Mouse (Mus musculus) adrenal gland, adult 18-20 months (tissue): Measurements from ENCODE around the gene Aco1. TPM values are rescaled to one million over a fixed set of nuclear protein-coding genes. Genes with fewer than 3 reads are reported as not detected.
"Not testable (repeated sequence)": the region's sequence is repeated elsewhere in the genome, so short reads cannot be mapped to it uniquely, and the experiment has no call there.

Experiments
- DNase-seq, 2 experiments: peaks; one replicate each; pipeline ENCODE4 v3.0.0; 2021 to 2022; ENCODE audit warnings: low spot score in 2 of 2
- long read RNA-seq, 2 experiments: library from polyadenylated mRNA; stranded (forward); transcript quantifications; one replicate each; pipeline ENCODE4 v2.0.0; 2021
- total RNA-seq, 2 experiments: library from RNA; stranded (reverse); gene quantifications; 1 replicate in 1 of 2; 2 replicates in 1 of 2; pipeline ENCODE4 v1.2.3; 2021

The Aco1 gene
- 100 to 1,000 TPM; 108 to 132 TPM for total RNA-seq
- long read RNA-seq, experiment 1, transcript Aco1-201 (21 exons, 3,832 nt) = major isoform, 230 of 263 reads
- long read RNA-seq, experiment 1, partial matches to known transcripts = 16 of 263 reads
- long read RNA-seq, experiment 1, other reads (novel, unspliced or antisense) = 17 of 263 reads
- long read RNA-seq, experiment 2, transcript Aco1-201 (21 exons, 3,832 nt) = major isoform, 453 of 534 reads
- long read RNA-seq, experiment 2, partial matches to known transcripts = 54 of 534 reads
- long read RNA-seq, experiment 2, other reads (novel, unspliced or antisense) = 27 of 534 reads

- DNase-seq = peak; percentile 95 to 96
These were observed at the start of gene Aco1 for GRCm38 (mm10) chr4:40142743-40143532. Aco1 (plus strand) TSS chr4:40143081.

DNA sequence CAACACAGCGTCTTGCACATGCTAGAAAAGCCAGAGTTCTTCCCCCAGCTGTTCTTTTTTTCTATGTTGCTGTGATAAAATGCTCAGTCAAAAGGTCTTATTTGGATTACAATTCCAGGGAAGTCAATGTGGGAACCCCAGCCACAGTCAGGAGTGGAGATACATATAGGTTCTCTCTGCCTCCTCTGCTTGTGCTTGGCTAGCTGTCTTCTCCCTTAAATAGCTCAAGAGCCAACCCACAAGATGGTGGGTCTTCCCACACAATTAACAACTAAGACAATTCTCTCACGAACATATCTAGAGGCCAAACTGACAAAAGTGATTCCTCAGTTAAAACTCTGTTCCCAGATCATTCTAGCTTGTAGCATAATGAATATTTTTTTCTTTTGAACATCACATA lies 47.9 kb upstream of the Aco1 start:
- no peak for DNase-seq

DNA sequence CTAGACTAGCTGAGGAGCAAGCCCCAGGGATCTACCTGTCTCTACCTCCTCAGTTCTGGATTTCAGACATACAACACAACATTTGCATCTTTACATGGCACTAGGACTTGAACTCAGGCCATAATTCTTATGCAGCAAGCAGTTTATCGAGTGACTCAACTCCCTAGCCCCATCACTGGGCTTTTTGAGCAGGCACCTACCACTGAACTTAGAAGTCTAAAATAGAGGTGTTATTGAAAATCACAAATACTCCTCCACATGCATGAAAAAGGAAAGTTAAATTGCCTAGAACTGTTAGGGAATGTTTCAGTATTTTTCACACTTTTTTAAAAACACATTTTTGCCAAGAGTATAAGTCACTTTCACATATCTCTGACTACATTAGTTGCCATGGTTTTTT lies 39.9 kb upstream of the Aco1 start:
- DNase-seq = no peak

DNA sequence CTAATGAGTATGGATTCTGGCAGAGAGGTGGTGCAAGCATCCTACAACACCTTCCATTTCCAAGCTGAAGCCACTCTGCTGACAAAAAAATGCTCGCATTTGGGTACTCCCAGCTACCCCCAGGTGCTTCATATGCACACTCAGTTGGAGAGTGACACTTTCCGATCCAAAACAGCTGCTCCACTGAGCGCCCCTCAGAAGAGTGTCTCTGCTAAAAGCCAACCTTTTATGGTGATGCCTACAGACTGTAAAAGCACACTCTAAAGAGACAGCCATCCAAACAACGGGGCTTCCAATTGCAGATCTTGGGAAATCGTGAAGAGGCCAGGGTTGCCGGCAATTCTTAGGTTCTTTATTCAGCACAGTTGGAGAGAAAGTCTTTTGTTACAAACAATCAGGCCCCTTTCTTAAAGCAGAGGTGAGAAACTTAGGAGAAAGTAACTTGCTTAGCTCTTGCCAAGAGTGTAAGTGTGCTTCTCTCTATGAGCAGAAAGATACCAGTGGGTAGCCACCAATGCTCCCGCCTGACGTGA lies 36.8 kb upstream of the Aco1 start:
- DNase-seq = no peak

GRCm38 (mm10) chr4:40108030-40108429 lies 34.9 kb upstream of the Aco1 start:
- no peak for DNase-seq

- DNase-seq = no peak
These were observed 29.7 kb upstream of the Aco1 start for GRCm38 (mm10) chr4:40113173-40113572.

DNA sequence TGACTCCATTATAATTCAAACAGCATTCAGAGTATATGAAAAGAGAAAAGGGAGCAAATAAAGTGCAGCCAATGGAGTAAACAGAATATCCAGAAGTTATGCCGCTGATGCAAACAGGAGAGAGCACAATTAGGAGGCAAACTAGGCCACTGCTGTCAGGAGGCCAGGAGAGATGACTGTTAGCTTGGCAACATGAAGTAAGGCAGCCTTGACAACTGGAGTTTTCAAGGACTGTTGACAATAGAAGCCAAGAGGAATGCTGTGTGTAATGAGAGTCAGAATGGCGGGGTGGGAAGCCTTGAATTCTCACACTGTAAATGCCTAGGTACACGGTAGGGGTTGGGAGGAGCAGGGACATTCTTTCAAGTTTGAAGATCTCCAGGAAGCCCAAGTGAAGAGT lies 21.7 kb upstream of the Aco1 start:
- DNase-seq = peak in 1 of 2 experiments; percentile 25

- DNase-seq = not testable (repeated sequence)
These were observed 20.6 kb upstream of the Aco1 start for GRCm38 (mm10) chr4:40122291-40122690.

DNA sequence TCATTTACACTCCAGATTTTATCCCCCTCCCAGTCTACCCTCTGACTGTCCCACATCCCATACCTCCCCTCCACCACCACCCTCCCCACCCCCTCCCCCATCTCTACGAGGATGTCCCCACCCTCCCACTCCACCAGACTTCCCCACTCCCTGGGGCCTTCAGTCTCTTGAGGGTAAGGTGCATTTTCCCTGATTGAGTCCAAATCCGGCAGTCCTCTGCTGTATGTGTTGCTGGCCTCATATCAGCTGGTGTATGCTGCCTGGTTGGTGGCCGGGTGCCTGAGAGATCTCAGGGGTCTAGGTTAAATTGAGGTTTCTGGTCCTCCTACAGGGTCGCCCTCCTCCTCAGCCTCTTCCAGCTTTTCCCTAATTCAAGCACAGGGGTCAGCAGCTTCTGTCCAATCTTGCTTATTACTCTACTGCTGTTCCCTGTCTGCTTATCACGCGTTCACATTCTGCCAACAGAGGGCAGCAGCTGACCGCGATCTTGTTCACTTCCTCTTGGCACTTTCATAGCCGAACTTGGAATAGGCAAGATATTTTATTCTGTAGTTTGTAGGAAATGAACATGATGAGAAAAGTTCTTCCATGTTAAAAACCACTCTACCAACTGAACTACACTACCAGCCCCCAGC lies 8.3 kb upstream of the Aco1 start:
- DNase-seq = peak; percentile 77 to 80

GRCm38 (mm10) chr4:40136519-40136918 lies 6.4 kb upstream of the Aco1 start:
- DNase-seq = no peak

- no peak for DNase-seq
These were observed 3.1 kb upstream of the Aco1 start for GRCm38 (mm10) chr4:40139663-40140255.

DNA sequence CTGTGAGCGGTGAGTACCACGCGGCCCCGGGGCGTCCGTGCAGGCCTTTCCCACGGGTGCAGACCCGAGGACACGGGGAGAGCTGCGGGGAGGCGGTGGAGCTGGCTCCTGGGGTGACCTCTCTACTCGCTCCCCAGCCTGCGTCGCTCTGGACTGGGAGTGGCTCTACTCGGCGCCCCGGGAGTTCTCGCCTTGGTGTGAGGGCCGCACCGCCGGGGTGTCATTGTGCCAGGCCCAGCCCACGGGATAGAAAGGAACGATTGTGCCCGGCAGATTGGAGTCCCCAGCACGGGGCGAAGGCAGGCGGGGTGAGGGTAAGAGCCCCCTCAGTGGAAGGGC lies 621 bp downstream of the Aco1 start:
- DNase-seq = no peak

DNA sequence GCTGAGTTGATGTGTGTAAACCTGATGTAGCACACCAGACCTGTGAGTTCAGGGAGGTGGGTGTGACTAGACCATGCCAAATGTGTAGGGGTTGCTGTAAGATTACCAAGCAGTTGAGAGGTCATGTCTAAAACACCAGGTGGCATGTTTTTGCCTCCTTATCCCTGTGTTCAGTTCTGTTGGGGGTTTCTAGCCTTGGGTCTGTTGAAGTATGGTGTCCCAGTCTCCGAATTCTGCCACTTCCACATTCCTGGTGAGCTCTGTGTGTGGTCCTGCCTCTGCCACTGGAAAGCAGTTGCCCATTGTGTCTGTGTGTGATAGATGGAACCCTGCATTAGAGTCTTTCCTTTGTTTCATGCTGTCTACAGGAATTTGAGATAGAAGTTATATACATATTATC lies 1.7 kb downstream of the Aco1 start:
- no peak for DNase-seq

- DNase-seq = no peak
These were observed 2.1 kb downstream of the Aco1 start for GRCm38 (mm10) chr4:40144981-40145380.

- no peak for DNase-seq
These were observed 5.4 kb downstream of the Aco1 start for GRCm38 (mm10) chr4:40148281-40148680.

GRCm38 (mm10) chr4:40150046-40150445 lies 7.2 kb downstream of the Aco1 start:
- no peak for DNase-seq

DNA sequence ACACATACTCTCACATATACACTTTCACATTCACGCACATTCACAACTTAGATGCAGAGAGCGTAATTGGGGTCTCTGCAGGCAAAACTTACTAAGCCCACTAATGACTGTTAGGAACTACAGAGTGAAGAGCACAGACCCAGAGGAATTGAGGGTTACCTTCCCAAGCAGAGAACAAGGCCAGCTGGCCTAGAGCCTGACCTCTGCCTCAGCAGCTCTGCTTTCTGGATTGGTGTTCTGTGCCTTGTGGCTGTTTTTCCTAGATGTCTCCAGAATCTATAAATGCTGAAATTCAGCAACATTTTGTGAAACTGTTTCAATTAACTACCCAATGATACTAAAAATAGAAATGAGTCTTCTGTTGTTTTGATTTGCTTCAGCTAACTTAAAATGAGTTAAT lies 9.9 kb downstream of the Aco1 start:
- no peak for DNase-seq

- no peak for DNase-seq
These were observed 10.6 kb downstream of the Aco1 start for GRCm38 (mm10) chr4:40153500-40153899.

DNA sequence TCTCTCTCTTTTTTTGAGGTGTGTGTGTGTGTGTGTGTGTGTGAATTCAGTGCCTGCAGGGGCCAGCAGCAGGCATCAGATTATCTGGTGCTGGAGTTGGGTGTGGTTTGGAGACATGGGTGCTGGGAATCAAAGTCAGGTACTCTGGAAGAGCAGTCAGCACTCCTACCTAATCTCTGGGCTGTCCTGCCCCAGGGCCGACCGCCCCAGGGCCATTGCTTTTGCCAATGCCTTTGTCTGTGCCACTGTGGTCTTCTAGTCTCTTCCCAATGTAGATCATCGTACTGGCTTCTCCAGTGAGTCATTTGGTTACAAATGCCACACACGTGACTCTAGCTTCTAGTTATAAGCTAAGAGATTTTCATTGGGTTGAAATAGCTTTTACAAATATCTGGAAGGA lies 11.9 kb downstream of the Aco1 start:
- DNase-seq = no peak

- DNase-seq = no peak
These were observed 12.7 kb downstream of the Aco1 start for GRCm38 (mm10) chr4:40155467-40155999.

GRCm38 (mm10) chr4:40156153-40156552 lies 13.3 kb downstream of the Aco1 start:
- DNase-seq = peak in 1 of 2 experiments; percentile 56
